Mouse (Mus musculus) heart, embryonic 14.5 days (tissue): ENCODE measurements around the gene Nomo1. TPM values are rescaled to one million over a fixed set of nuclear protein-coding genes. Genes with fewer than 3 reads are reported as not detected.

Source experiments
- ATAC-seq: fragments of 200-750 bp; cut with Nextera tagmentation; 2 replicates; pipeline ENCODE4 v1.8.0; 2017; ENCODE audit warnings: low read depth, moderate TSS enrichment; ENCODE audit not compliant: insufficient number of reproducible peaks, insufficient read depth, low FRiP score
- H3K27ac ChIP-seq, 2 experiments: fragments of 200-500 bp in 1 of 2; fragments of 300-500 bp in 1 of 2; sonication (generic) in 1 of 2; replicated peaks in 1 of 2; 2 replicates each; pipeline ENCODE4 v1.5.1; 2012 to 2014; ENCODE audit warnings: low read depth in 2 of 2, low read length in 2 of 2, control low read depth in 1 of 2, mild to moderate bottlenecking in 1 of 2, mixed read lengths in 1 of 2; ENCODE audit not compliant: control insufficient read depth in 1 of 2, insufficient read depth in 1 of 2
- H3K27me3 ChIP-seq: fragments of 300-500 bp; sonication (generic); 2 replicates; pipeline ENCODE4 v1.6.1; 2014; ENCODE audit warnings: mild to moderate bottlenecking, low read length, control low read depth; ENCODE audit not compliant: control insufficient read depth, insufficient read depth
- H3K36me3 ChIP-seq: fragments of 300-500 bp; sonication (generic); 2 replicates; pipeline ENCODE4 v1.6.1; 2014; ENCODE audit warnings: mild to moderate bottlenecking, control low read depth, low read length, mixed read lengths; ENCODE audit not compliant: control insufficient read depth, insufficient read depth
- H3K4me1 ChIP-seq, 2 experiments: fragments of 200-500 bp in 1 of 2; fragments of 300-500 bp in 1 of 2; sonication (generic) in 1 of 2; 2 replicates each; pipeline ENCODE4 v1.6.1; 2012 to 2014; ENCODE audit warnings: low read length in 2 of 2, control low read depth in 1 of 2, mixed read lengths in 1 of 2; ENCODE audit not compliant: control insufficient read depth in 2 of 2, insufficient read depth in 2 of 2
- H3K4me2 ChIP-seq: fragments of 300-500 bp; sonication (generic); 2 replicates; pipeline ENCODE4 v1.6.1; 2014; ENCODE audit warnings: mild to moderate bottlenecking, low read length
- H3K4me3 ChIP-seq, 2 experiments: fragments of 200-500 bp in 1 of 2; fragments of 300-500 bp in 1 of 2; sonication (generic) in 1 of 2; 2 replicates each; pipeline ENCODE4 v1.5.1; 2012 to 2014; ENCODE audit warnings: low read length in 2 of 2, mild to moderate bottlenecking in 2 of 2, control low read depth in 1 of 2, low read depth in 1 of 2, moderate library complexity in 1 of 2; ENCODE audit not compliant: control insufficient read depth in 1 of 2, insufficient read depth in 1 of 2
- H3K9ac ChIP-seq: fragments of 300-500 bp; sonication (generic); 2 replicates; pipeline ENCODE4 v1.6.1; 2014; ENCODE audit warnings: mild to moderate bottlenecking, low read length
- H3K9me3 ChIP-seq: fragments of 300-500 bp; sonication (generic); 2 replicates; pipeline ENCODE4 v1.6.1; 2016; ENCODE audit warnings: low read length, control low read depth; ENCODE audit not compliant: control insufficient read depth
- WGBS: fragments of 180-500 bp; shearing (Covaris S2); extraction: QIAGEN DNeasy Blood & Tissue Kit; methylation state at CpG from one replicate; pipeline ENCODE4 v1.1.7; 2014; 5-methylcytosine and 5-hydroxymethylcytosine counted together
- polyA plus RNA-seq: library from polyadenylated mRNA; unstranded; fragments of >200 nt; fragmentation: Nextera tagmentation; extraction: Ambion mirVana; gene quantifications from 2 replicates; pipeline ENCODE4 v1.2.1, GENCODE M21; 2014

The Nomo1 gene
- polyA plus RNA-seq = 18.1 and 20.3 TPM in 2 replicates

DNA sequence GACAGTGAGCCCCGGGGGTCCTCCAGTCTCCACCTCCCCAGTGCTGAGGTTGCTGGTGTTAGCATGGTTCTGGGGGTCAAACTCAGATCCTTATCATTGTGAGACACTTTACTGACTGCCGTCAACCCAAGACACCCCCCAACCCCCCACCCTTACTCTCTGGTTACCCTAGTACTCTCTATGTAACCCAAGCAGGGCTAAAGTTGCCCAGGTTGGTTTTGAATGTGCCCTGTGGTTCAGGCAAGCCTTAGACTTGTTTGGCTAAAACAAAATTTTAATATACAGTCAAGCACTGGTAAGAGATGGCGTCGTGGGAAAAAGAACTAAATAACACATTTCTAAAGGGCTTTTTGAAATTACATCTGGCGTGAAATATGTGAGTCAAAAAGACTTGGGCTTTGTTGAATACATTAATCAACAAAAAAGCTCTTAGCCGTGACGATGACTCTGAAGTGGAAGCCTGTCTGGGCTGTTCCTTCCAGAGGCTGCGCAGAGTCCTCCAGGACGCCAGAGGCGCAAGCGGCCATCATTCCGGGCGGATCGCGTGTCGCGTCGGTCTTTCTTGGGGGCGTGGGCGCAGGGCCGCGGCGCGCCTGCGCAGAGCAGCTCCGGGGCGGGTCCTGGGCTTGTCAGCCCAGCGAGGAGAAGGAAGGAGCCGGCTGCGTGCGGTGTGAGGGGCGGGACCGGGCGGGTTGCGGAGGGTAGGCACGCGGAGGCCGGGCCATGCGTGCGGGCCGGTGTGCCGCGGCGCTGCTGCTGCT lies at the start of gene Nomo1:
TSS of gene Nomo1 (plus strand) at position 590 of the 761 bp plus-strand sequence.
- Histone ChIP-seq H3K27ac (0 out of 4 replicates have a peak within 1 kb of the TSS, but pooled peaks of 1 of the 2 experiments have one; percentile 33), H3K4me2 (peak within 1 kb of the TSS; percentile 96), H3K4me3 (peak within 1 kb of the TSS; percentile 57 to 91), H3K27me3 (peaks cover 4% of the 10 kb centered on the region), H3K9me3 (no peaks in the 10 kb centered on the region), H3K4me1 (peaks cover 6 to 10% of the 10 kb centered on the region in 2 experiments), H3K9ac (peak within 1 kb of the TSS; percentile 95), H3K36me3 (peaks cover 8% of the 10 kb centered on the region)
- peak; percentile 88 for ATAC-seq
- WGBS = 7% methylated on average over 43 of the region's 44 CpGs

GRCm38 (mm10) chr7:45986893-45987292 lies 46.6 kb upstream of the Nomo1 start:
- Histone ChIP-seq H3K9ac (no peak overlapping the region), H3K27me3 (no peaks in the 10 kb centered on the region), H3K9me3 (no peaks in the 10 kb centered on the region), H3K4me3 (no peak overlapping the region), H3K4me1 (no peaks in the 10 kb centered on the region), H3K36me3 (no peaks in the 10 kb centered on the region), H3K27ac (no peak overlapping the region), H3K4me2 (no peak overlapping the region)
- WGBS = 79% methylated on average over 6 of the region's 6 CpGs
- ATAC-seq = no peak

DNA sequence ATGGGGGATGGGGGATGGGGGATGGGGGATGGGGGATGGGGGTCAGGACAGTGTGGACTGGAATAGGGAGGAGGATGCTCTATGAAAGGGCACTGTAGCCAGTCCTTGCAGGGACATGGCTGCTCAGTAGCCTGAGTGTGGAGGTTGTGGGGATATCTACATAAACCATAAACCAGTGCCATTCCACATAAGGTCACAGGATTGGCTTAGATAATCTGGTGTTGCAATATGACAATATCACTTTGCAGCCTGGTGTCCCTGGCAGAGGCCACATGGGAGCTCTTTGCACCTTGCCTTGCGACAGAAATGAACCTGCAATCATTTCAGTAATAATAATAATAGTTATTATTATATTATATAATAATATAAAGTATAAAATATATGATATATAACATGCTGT lies 45.2 kb upstream of the Nomo1 start:
- Histone ChIP-seq H3K27ac (no peak overlapping the region), H3K4me3 (no peak overlapping the region)
- 82% methylated on average over 1 of the region's 1 CpGs for WGBS

GRCm38 (mm10) chr7:45992470-45992869 lies 41.0 kb upstream of the Nomo1 start:
- Histone ChIP-seq H3K36me3 (no peaks in the 10 kb centered on the region), H3K9me3 (no peaks in the 10 kb centered on the region), H3K4me3 (no peak overlapping the region), H3K4me2 (no peak overlapping the region), H3K27ac (no peak overlapping the region), H3K4me1 (no peaks in the 10 kb centered on the region), H3K27me3 (no peaks in the 10 kb centered on the region), H3K9ac (no peak overlapping the region)
- WGBS = 76% methylated on average over 8 of the region's 8 CpGs
- no peak for ATAC-seq

More for the DNA sequence above, 45.2 kb upstream of the Nomo1 start:
- Histone ChIP-seq H3K27me3 (no peaks in the 10 kb centered on the region), H3K4me1 (no peaks in the 10 kb centered on the region), H3K9me3 (no peaks in the 10 kb centered on the region), H3K4me2 (no peak overlapping the region), H3K36me3 (no peaks in the 10 kb centered on the region), H3K9ac (no peak overlapping the region)
- no peak for ATAC-seq

DNA sequence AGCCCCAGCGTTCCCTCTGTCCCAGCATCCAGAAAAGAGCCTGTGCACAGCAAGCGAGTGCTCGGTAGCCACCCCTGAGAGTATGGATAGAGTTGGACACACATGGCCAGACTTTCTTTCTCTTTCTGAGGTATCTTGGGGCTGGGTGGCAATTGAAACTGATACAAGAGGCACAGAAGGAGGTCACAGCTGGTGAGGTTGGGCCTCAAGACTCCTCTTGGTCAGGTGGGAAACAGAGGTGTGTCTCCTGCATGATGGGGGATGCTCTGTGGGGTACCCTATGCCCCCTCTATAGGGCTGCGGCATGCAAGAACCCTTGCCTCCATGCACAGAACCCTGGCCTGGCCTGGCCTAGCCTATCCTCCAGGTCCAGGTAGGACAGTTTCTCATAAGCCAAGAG lies 32.9 kb upstream of the Nomo1 start:
- 87% methylated on average over 4 of the region's 4 CpGs for WGBS
- no peak for ATAC-seq
- Histone ChIP-seq H3K9ac (no peak overlapping the region), H3K4me2 (no peak overlapping the region), H3K27ac (no peak overlapping the region), H3K27me3 (no peaks in the 10 kb centered on the region), H3K9me3 (no peaks in the 10 kb centered on the region), H3K36me3 (no peaks in the 10 kb centered on the region), H3K4me3 (no peak overlapping the region), H3K4me1 (no peaks in the 10 kb centered on the region)

GRCm38 (mm10) chr7:46002748-46003147 lies 30.8 kb upstream of the Nomo1 start:
- 55% methylated on average over 4 of the region's 4 CpGs for WGBS
- no peaks in the 10 kb centered on the region for H3K36me3 ChIP-seq
- H3K4me2 ChIP-seq = no peak overlapping the region
- H3K4me3 ChIP-seq = no peak overlapping the region
- no peak overlapping the region for H3K27ac ChIP-seq
- H3K9me3 ChIP-seq = no peaks in the 10 kb centered on the region
- no peaks in the 10 kb centered on the region for H3K4me1 ChIP-seq
- no peak overlapping the region for H3K9ac ChIP-seq
- H3K27me3 ChIP-seq = no peaks in the 10 kb centered on the region
- ATAC-seq = no peak

DNA sequence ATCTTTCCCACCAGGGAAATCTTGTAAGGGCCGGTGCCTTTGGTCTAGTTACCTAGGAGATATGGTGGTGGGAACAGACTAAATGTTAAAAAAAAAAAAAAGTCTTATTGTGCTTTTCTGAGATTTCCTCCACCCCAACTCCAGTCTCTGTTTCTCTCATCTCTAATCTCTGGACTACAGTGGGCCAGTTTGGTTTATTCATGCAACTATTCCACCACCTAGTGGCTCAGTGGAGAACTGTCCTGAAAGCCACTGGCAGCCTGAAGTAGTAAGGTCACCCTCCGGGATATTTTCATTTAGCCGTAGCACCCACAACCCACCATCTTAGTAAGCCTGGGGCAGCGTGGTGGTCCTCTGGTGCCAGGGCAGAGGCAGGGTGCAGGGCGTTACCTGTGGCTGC lies 23.9 kb upstream of the Nomo1 start:
- Histone ChIP-seq H3K4me2 (no peak overlapping the region), H3K4me3 (no peak overlapping the region), H3K9ac (no peak overlapping the region; the same call in 1 of the 2 replicates), H3K4me1 (peaks cover 0 to 5% of the 10 kb centered on the region in 2 experiments; a peak in 1 of 4 replicates), H3K9me3 (no peaks in the 10 kb centered on the region), H3K36me3 (no peaks in the 10 kb centered on the region), H3K27ac (no peak overlapping the region), H3K27me3 (peaks cover 4% of the 10 kb centered on the region; the same call in 1 of the 2 replicates)
- no peak for ATAC-seq
- 12% methylated on average over 5 of the region's 5 CpGs for WGBS
